Mouse (Mus musculus) thymus, adult 2 months (tissue): ENCODE data around the gene Dcaf10. TPM values are rescaled to one million over a fixed set of nuclear protein-coding genes. Genes with fewer than 3 reads are reported as not detected.
"Not testable (repeated sequence)": the region's sequence is repeated elsewhere in the genome, so short reads cannot be mapped to it uniquely, and the experiment has no call there.

Experiments
- DNase-seq: peaks from one replicate; pipeline ENCODE4 v3.0.0; 2021
- H3K27ac ChIP-seq: fragments of 200-500 bp; 2 replicates; pipeline ENCODE4 v1.5.1; 2012; ENCODE audit warnings: low read length, control low read depth; ENCODE audit not compliant: control insufficient read depth, insufficient read depth
- H3K27me3 ChIP-seq: fragments of 200-500 bp; 2 replicates; pipeline ENCODE4 v1.6.1; 2012; ENCODE audit warnings: mild to moderate bottlenecking, low read length, moderate library complexity, mixed read lengths; ENCODE audit not compliant: control insufficient read depth, insufficient read depth
- H3K36me3 ChIP-seq: fragments of 200-500 bp; 2 replicates; pipeline ENCODE4 v1.6.1; 2012; ENCODE audit warnings: mild to moderate bottlenecking, low read length, moderate library complexity; ENCODE audit not compliant: control insufficient read depth, insufficient read depth
- H3K4me1 ChIP-seq: fragments of 200-500 bp; replicated peaks from 2 replicates; pipeline ENCODE4 v1.6.1; 2012; ENCODE audit warnings: low read length; ENCODE audit not compliant: control insufficient read depth, insufficient read depth
- H3K4me3 ChIP-seq: fragments of 200-500 bp; 2 replicates; pipeline ENCODE4 v1.5.1; 2012; ENCODE audit warnings: mild to moderate bottlenecking, low read length, control low read depth, moderate library complexity; ENCODE audit not compliant: control insufficient read depth, insufficient read depth
- CTCF ChIP-seq: fragments of 200-500 bp; IDR thresholded peaks from 2 replicates; pipeline ENCODE4 v1.5.1; 2012; ENCODE audit warnings: mild to moderate bottlenecking, control low read depth, low read length, moderate library complexity, borderline replicate concordance; ENCODE audit not compliant: control insufficient read depth, poor library complexity, insufficient read depth; ENCODE audit errors: extremely low read depth
- POLR2A ChIP-seq: fragments of 200-500 bp; IDR thresholded peaks from 2 replicates; pipeline ENCODE4 v1.6.1; 2012; ENCODE audit warnings: mild to moderate bottlenecking, low read length, control low read depth, moderate library complexity; ENCODE audit not compliant: control insufficient read depth, poor library complexity, insufficient read depth; ENCODE audit errors: extremely low read depth
- WGBS: fragments of 180-500 bp; shearing (Covaris S2); methylation state at CpG from one replicate; pipeline ENCODE4 v1.1.7; 2018; 5-methylcytosine and 5-hydroxymethylcytosine counted together
- polyA plus RNA-seq: library from polyadenylated mRNA; depleted of rRNA; stranded (reverse); fragments of >200 nt; gene quantifications from 2 replicates; pipeline ENCODE4 v1.2.3, GENCODE M21; 2012

The Dcaf10 gene
- polyA plus RNA-seq, 1 experiment: 23.5 TPM

- no peak for DNase-seq
- H3K4me3 ChIP-seq: no peak overlapping the region
- 98% methylated on average over 5 of the region's 5 CpGs for WGBS
- peaks cover 42% of the 10 kb centered on the region for H3K36me3 ChIP-seq
- H3K27ac ChIP-seq: no peak overlapping the region
- H3K27me3 ChIP-seq: no peaks in the 10 kb centered on the region
- H3K4me1 ChIP-seq: no peaks in the 10 kb centered on the region
- TF ChIP-seq CTCF: no peak
- TF ChIP-seq POLR2A: no peak
These were observed 33.0 kb downstream of the Dcaf10 start for GRCm38 (mm10) chr4:45374879-45375278.

- TF ChIP-seq POLR2A (no peak), CTCF (no peak)
- Histone ChIP-seq H3K27ac (no peak overlapping the region), H3K27me3 (no peaks in the 10 kb centered on the region), H3K36me3 (peaks cover 40% of the 10 kb centered on the region), H3K4me3 (no peak overlapping the region), H3K4me1 (no peaks in the 10 kb centered on the region)
- DNase-seq: no peak
- 96% methylated on average over 4 of the region's 4 CpGs for WGBS
These were observed 34.7 kb downstream of the Dcaf10 start for GRCm38 (mm10) chr4:45376573-45376972.

GRCm38 (mm10) chr4:45380903-45381580 is 39.1 kb downstream of the Dcaf10 start:
- 96% methylated on average over 10 of the region's 10 CpGs for WGBS
- H3K36me3 ChIP-seq, H3K27me3 ChIP-seq, H3K4me1 ChIP-seq, H3K27ac ChIP-seq, DNase-seq, H3K4me3 ChIP-seq: not testable (repeated sequence)

GRCm38 (mm10) chr4:45382133-45382532 is 40.2 kb downstream of the Dcaf10 start:
- not testable (repeated sequence) for H3K27ac ChIP-seq, H3K36me3 ChIP-seq, H3K4me1 ChIP-seq, H3K4me3 ChIP-seq, H3K27me3 ChIP-seq, DNase-seq
- 92% methylated on average over 2 of the region's 2 CpGs for WGBS

- WGBS: 93% methylated on average over 5 of the region's 5 CpGs
- not testable (repeated sequence) for H3K27ac ChIP-seq, H3K4me3 ChIP-seq, H3K4me1 ChIP-seq, DNase-seq, H3K36me3 ChIP-seq, H3K27me3 ChIP-seq
These were observed 45.4 kb downstream of the Dcaf10 start for GRCm38 (mm10) chr4:45387296-45387695.

GRCm38 (mm10) chr4:45392099-45392498 is 50.2 kb downstream of the Dcaf10 start:
- Histone ChIP-seq H3K36me3 (peaks cover 4% of the 10 kb centered on the region; the same call in 1 of the 2 replicates), H3K27ac (no peak overlapping the region), H3K4me3 (no peak overlapping the region), H3K4me1 (no peaks in the 10 kb centered on the region), H3K27me3 (no peaks in the 10 kb centered on the region)
- WGBS: 67% methylated on average over 4 of the region's 4 CpGs
- TF ChIP-seq POLR2A: no peak
- no peak for TF ChIP-seq CTCF
- DNase-seq: no peak

GRCm38 (mm10) chr4:45392572-45392971 is 50.7 kb downstream of the Dcaf10 start:
- Histone ChIP-seq H3K4me3 (no peak overlapping the region), H3K27me3 (no peaks in the 10 kb centered on the region), H3K27ac (no peak overlapping the region), H3K36me3 (peaks cover 8% of the 10 kb centered on the region), H3K4me1 (no peaks in the 10 kb centered on the region)
- WGBS: 68% methylated on average over 11 of the region's 11 CpGs
- no peak for TF ChIP-seq CTCF
- TF ChIP-seq POLR2A: no peak
- no peak for DNase-seq
